Mouse (Mus musculus) midbrain, embryonic 11.5 days (tissue): Measurements from ENCODE around the gene Arhgef6. TPM values are rescaled to one million over a fixed set of nuclear protein-coding genes. Genes with fewer than 3 reads are reported as not detected.

Experiments
- ATAC-seq: fragments of 200-750 bp; cut with Nextera tagmentation; 2 replicates; pipeline ENCODE4 v1.8.0; 2017; ENCODE audit warnings: moderate TSS enrichment, moderate library complexity; ENCODE audit not compliant: low FRiP score
- DNase-seq: peaks from one replicate; pipeline ENCODE4 v3.0.0; 2015; ENCODE audit warnings: low spot score; ENCODE audit errors: missing footprints
- H3K27ac ChIP-seq: fragments of 300-500 bp; sonication (generic); 2 replicates; pipeline ENCODE4 v1.5.1; 2014; ENCODE audit warnings: low read depth, low read length
- H3K27me3 ChIP-seq: fragments of 300-500 bp; sonication (generic); 2 replicates; pipeline ENCODE4 v1.6.1; 2014; ENCODE audit warnings: mild to moderate bottlenecking, low read length, moderate library complexity, mixed read lengths; ENCODE audit not compliant: control insufficient read depth, insufficient read depth
- H3K36me3 ChIP-seq: fragments of 300-500 bp; sonication (generic); 2 replicates; pipeline ENCODE4 v1.6.1; 2014; ENCODE audit warnings: mild to moderate bottlenecking, low read length, moderate library complexity, mixed read lengths; ENCODE audit not compliant: control insufficient read depth, insufficient read depth
- H3K4me1 ChIP-seq: fragments of 300-500 bp; sonication (generic); 2 replicates; pipeline ENCODE4 v1.6.1; 2014; ENCODE audit warnings: low read length; ENCODE audit not compliant: control insufficient read depth, insufficient read depth
- H3K4me2 ChIP-seq: fragments of 300-500 bp; sonication (generic); 2 replicates; pipeline ENCODE4 v1.6.1; 2014; ENCODE audit warnings: mild to moderate bottlenecking, moderate library complexity
- H3K4me3 ChIP-seq: fragments of 300-500 bp; sonication (generic); 2 replicates; pipeline ENCODE4 v1.5.1; 2014; ENCODE audit warnings: low read depth, low read length
- H3K9ac ChIP-seq: fragments of 300-500 bp; sonication (generic); 2 replicates; pipeline ENCODE4 v1.6.1; 2014; ENCODE audit warnings: low read length
- H3K9me3 ChIP-seq: fragments of 300-500 bp; sonication (generic); 2 replicates; pipeline ENCODE4 v1.6.1; 2016; ENCODE audit warnings: low read length; ENCODE audit not compliant: control insufficient read depth
- WGBS: fragments of 180-500 bp; shearing (Covaris S2); extraction: QIAGEN DNeasy Blood & Tissue Kit; methylation state at CpG from one replicate; pipeline ENCODE4 v1.1.7; 2014; 5-methylcytosine and 5-hydroxymethylcytosine counted together
- polyA plus RNA-seq: library from polyadenylated mRNA; unstranded; fragments of >200 nt; fragmentation: Nextera tagmentation; extraction: Ambion mirVana; gene quantifications from 2 replicates; pipeline ENCODE4 v1.2.1, GENCODE M21; 2014

Gene Arhgef6
- polyA plus RNA-seq, 1 experiment from 2014 or later: 7.8 TPM

DNA sequence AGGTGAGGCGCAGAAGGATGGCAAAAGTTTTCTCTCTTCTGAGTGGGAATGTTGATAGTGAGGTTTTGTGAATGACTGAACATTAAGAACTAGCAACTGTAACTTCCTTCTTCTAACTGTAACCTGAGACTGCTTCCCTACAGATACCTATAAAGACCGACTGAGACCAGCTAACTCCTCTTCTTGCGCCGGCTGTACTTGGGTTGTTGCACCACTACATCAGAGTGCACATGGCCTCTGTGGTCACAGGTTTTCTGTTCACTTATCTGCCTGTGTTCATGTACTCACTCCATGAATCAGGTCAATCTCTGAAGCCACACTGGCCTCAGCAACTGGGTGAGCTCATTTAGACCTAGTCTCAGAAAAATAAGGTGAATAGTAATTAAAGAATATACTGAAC is 75.0 kb downstream of the Arhgef6 start:
- ATAC-seq (no peak), DNase-seq (no peak)
- Histone ChIP-seq H3K4me3 (no peak overlapping the region), H3K27me3 (no peaks in the 10 kb centered on the region), H3K9ac (no peak overlapping the region), H3K4me1 (no peaks in the 10 kb centered on the region), H3K9me3 (no peaks in the 10 kb centered on the region), H3K4me2 (no peak overlapping the region), H3K27ac (no peak overlapping the region), H3K36me3 (no peaks in the 10 kb centered on the region)
- 88% methylated on average over 4 of the region's 4 CpGs for WGBS

DNA sequence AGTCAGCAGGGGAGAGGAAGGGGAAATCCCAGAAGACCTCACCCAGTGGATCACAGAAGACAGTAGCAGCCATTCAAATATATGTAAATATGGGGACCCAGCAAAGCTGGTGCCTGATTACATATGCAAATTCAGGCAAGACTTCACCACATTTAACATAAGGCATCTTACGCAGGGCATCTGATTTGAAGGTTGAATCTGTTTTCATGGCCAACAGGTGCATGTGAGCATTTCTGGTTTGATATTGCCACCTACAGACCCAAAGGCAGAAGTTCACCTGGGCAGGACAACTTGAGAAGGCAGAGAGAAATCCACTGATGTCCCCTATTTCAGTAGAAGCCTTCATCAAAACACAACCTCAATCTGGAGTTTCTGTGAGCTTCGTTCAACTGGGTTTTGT is 77.8 kb downstream of the Arhgef6 start:
- Histone ChIP-seq H3K36me3 (no peaks in the 10 kb centered on the region), H3K27ac (no peak overlapping the region), H3K9ac (no peak overlapping the region), H3K9me3 (no peaks in the 10 kb centered on the region), H3K4me2 (no peak overlapping the region), H3K4me3 (no peak overlapping the region), H3K27me3 (no peaks in the 10 kb centered on the region), H3K4me1 (no peaks in the 10 kb centered on the region)
- WGBS: 56% methylated on average over 2 of the region's 2 CpGs
- DNase-seq (no peak), ATAC-seq (no peak)

DNA sequence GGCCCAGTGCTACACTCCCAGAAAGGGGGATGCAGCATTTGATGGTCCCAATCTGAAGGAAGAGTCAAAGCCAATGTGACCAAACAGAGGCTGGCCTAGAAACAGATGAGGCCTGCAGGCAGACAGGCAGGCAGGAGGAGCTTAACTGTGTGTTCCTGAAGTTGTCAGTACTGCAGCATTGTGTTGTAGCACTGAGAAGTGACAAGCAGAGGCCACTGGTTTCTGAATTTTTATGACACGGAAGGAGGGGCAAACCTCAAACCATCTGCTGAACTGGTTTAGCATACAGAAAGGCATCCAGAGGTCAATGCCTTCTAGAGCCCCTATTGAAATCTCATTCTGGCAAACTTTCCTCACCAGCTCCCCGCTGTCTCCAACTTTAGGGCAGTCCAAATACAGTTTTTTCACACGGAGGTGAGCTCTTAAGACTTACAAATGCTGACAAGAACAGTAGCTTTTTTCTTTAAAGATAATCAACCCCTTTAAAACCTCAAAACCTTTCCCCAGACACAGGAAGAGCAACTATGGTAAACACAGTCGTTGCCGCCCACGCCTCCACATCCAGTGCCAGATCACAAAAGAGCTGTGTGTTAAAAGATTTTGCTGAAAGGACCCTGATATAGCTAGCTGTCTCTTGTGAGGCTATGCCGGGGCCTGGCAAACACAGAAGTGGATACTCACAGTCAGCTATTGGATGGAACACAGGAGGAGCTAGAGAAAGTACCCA is 85.0 kb downstream of the Arhgef6 start:
- ATAC-seq (no peak), DNase-seq (no peak)
- Histone ChIP-seq H3K4me3 (no peak overlapping the region), H3K9ac (no peak overlapping the region), H3K4me2 (no peak overlapping the region), H3K4me1 (no peaks in the 10 kb centered on the region), H3K27me3 (no peaks in the 10 kb centered on the region), H3K9me3 (no peaks in the 10 kb centered on the region), H3K27ac (no peak overlapping the region), H3K36me3 (no peaks in the 10 kb centered on the region)
- WGBS: 74% methylated on average over 7 of the region's 7 CpGs

DNA sequence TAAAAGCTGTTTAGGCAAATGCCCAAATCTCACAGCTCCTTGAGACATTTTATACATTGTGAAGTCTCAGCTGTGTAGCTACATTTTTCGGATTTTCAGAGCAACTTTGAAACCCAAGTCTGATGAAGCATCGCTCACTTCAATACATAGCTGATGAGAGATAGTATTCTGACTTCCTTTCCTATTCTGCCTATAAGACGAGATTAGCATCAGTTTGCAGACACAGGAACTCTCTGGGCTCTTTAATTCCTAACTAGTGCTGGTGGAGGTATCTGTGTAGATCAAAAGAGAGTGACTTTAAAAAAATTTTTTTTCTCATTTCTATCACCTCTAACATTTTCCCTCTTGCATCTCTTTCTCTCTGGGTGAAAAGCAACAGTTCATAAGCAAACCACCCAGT is 100.0 kb downstream of the Arhgef6 start:
- no peak for DNase-seq
- H3K9ac ChIP-seq: no peak overlapping the region
- WGBS: 77% methylated on average over 3 of the region's 3 CpGs
- H3K36me3 ChIP-seq: no peaks in the 10 kb centered on the region
- H3K4me2 ChIP-seq: no peak overlapping the region
- no peak overlapping the region for H3K4me3 ChIP-seq
- H3K9me3 ChIP-seq: no peaks in the 10 kb centered on the region
- no peaks in the 10 kb centered on the region for H3K27me3 ChIP-seq
- ATAC-seq: no peak
- no peak overlapping the region for H3K27ac ChIP-seq
- no peaks in the 10 kb centered on the region for H3K4me1 ChIP-seq

DNA sequence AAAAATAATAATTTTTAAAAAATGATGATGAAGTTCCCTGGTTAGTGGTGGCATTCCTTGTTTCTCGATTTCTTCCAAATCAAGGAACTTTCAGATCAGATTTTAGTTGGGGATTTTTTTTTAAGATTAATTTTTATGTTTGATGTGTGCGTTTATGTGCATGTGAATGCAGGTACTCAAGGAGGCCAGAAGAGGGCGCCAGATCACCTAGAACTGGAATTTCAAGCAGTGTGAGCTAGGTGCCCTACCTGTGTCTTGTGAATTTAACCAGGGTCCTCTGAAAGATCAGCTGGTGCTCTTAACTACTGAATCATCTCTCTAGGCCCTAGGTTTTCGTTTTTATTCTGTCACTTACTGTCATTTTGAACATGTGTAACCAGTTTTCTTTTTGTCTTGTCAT is 102.5 kb downstream of the Arhgef6 start:
- Histone ChIP-seq H3K9ac (no peak overlapping the region), H3K9me3 (no peaks in the 10 kb centered on the region), H3K4me2 (no peak overlapping the region), H3K4me3 (no peak overlapping the region), H3K4me1 (no peaks in the 10 kb centered on the region), H3K27ac (no peak overlapping the region), H3K27me3 (no peaks in the 10 kb centered on the region), H3K36me3 (no peaks in the 10 kb centered on the region)
- DNase-seq: no peak
- ATAC-seq: no peak
- 66% methylated on average over 4 of the region's 4 CpGs for WGBS

DNA sequence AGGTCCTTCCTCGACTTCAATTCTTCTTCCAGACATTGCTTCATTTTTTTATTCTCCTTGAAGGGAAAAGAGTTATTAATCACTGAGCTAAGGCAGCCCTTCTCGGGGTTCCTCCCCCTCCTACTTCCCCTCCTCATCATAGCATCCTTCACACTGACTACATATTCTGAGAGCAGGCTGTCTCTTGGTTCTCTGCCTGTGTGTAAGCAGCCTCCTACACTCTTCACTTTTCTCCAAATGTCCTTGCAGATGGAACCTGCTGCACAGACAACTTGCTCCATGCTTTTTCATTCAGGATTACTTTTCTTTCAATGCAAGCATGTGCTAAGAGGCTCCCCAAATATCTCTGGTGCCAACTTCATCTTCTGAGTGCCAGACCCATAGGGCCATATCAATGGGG is 104.9 kb downstream of the Arhgef6 start:
- H3K36me3 ChIP-seq: no peaks in the 10 kb centered on the region
- no peak for ATAC-seq
- H3K4me2 ChIP-seq: no peak overlapping the region
- H3K27ac ChIP-seq: no peak overlapping the region
- H3K4me1 ChIP-seq: no peaks in the 10 kb centered on the region
- H3K9me3 ChIP-seq: no peaks in the 10 kb centered on the region
- H3K27me3 ChIP-seq: no peaks in the 10 kb centered on the region
- no peak overlapping the region for H3K4me3 ChIP-seq
- DNase-seq: no peak
- 55% methylated on average over 2 of the region's 2 CpGs for WGBS
- H3K9ac ChIP-seq: no peak overlapping the region

DNA sequence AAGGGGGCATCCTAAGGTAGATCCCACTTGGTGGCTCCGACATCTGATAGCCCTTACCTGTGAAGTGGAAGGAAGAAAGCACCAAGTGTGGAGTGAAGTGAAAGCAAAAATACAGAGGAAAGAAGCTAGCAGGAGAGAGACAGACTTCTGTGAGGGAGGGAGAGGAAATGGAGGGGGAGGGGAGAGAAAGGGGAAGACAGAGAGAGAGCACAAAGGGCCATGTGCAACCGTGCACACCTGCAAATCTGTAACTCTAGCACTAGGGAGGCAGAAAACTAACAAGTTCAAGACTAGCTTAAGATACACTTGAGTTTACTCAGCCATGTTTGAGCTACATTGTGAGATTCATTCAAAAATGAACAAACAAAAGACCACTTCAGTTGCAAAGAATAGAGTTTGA is 110.4 kb downstream of the Arhgef6 start:
- Histone ChIP-seq H3K9me3 (no peaks in the 10 kb centered on the region), H3K9ac (no peak overlapping the region), H3K36me3 (no peaks in the 10 kb centered on the region), H3K27ac (no peak overlapping the region), H3K4me2 (no peak overlapping the region), H3K4me1 (no peaks in the 10 kb centered on the region), H3K4me3 (no peak overlapping the region), H3K27me3 (no peaks in the 10 kb centered on the region)
- ATAC-seq (no peak), DNase-seq (no peak)
- WGBS: 75% methylated on average over 2 of the region's 2 CpGs

DNA sequence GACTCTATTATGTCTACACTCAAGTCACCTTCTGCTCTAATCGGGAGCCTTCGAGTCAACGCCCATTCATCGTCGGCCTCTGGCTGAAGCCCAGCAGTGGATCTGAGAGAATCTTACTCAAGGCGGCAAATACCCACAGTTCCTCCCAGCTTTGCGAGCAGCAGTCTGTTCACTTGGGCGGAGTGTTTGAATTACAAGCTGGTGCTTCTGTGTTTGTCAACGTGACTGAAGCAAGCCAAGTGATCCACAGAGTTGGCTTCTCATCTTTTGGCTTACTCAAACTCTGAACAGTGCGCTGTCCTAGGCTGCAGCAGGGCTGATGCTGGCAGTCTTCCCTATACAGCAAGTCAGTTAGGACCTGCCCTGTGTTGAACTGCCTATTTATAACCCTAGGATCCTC is 115.2 kb downstream of the Arhgef6 start:
- no peak for DNase-seq
- ATAC-seq: no peak
- H3K4me2 ChIP-seq: no peak overlapping the region
- no peaks in the 10 kb centered on the region for H3K9me3 ChIP-seq
- H3K4me3 ChIP-seq: no peak overlapping the region
- H3K36me3 ChIP-seq: no peaks in the 10 kb centered on the region
- WGBS: 79% methylated on average over 10 of the region's 10 CpGs
- no peak overlapping the region for H3K9ac ChIP-seq
- H3K27me3 ChIP-seq: no peaks in the 10 kb centered on the region
- H3K4me1 ChIP-seq: no peaks in the 10 kb centered on the region
- H3K27ac ChIP-seq: no peak overlapping the region

DNA sequence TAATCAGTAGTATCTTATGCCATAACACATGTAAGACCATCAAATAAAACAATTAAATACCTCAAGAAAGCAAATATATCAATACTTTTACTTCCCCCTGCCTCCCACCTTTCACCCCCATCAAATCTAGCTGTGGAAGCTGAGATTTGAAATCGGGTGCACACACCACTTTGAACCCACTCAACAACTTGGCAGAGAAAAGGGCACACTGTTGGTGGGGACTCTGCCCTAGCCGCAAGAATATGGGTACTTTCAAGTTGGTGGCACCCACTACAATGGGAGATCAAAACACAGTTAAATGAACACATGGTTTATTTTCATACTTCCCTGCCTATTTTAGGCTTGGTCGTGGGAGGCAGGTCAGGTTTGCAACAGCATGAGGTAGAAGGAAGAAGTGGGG is 116.6 kb downstream of the Arhgef6 start:
- no peaks in the 10 kb centered on the region for H3K4me1 ChIP-seq
- H3K27ac ChIP-seq: no peak overlapping the region
- H3K36me3 ChIP-seq: no peaks in the 10 kb centered on the region
- ATAC-seq (no peak), DNase-seq (no peak)
- no peaks in the 10 kb centered on the region for H3K9me3 ChIP-seq
- H3K4me3 ChIP-seq: no peak overlapping the region
- H3K9ac ChIP-seq: no peak overlapping the region
- 87% methylated on average over 3 of the region's 3 CpGs for WGBS
- no peak overlapping the region for H3K4me2 ChIP-seq
- no peaks in the 10 kb centered on the region for H3K27me3 ChIP-seq
